ENCODE assay signal across 13 mouse cellular contexts in the genomic region with DNA sequence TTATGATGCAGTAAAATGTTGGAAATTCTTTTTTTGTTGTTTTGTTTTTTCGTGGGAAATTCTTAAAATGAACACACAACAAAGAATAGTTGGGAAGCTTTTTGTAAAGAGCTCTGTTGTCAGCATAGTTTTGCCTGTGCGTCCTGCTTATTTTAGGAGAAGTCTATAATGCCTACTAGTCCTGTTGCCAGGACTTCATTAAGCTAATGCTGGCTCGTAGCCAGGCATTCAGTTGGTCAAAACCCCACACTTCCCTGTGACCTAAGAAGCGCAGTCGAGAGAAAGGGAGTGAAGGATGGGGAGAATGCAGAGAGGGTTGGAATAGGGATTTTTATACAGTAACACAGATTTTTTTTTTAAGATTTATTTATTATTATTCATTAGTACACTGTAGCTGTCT. TPM values are rescaled to one million over a fixed set of nuclear protein-coding genes. Genes with fewer than 3 reads are reported as not detected.
DNase-seq lines count a peak whose midpoint lies in the region; ATAC-seq and TF ChIP-seq lines count a peak whose summit lies in the region.
"Had no signal": no experiment of that assay in that cellular context is flagged by ENCODE, and none has a peak within 500 bp of the region (broad histone marks: within the 10 kb centered on the region; RNA-seq: fewer than 3 reads in every experiment).

No protein-coding gene starts in this region.

- TF ChIP-seq CTCF in lung, postnatal 0 days (IDR thresholded peaks at IDR 0.05): no peak
- no peak for TF ChIP-seq CTCF in brain, embryonic 14.5 days (IDR thresholded peaks at IDR 0.05; ENCODE audit: borderline replicate concordance, extremely low read depth, insufficient read depth, insufficient read length)
- TF ChIP-seq CTCF in forebrain, postnatal 0 days (IDR thresholded peaks at IDR 0.05; ENCODE audit: low read depth): no peak

- DNase-seq in heart, postnatal 4 days: peak; percentile 10
- DNase-seq in heart, adult 9 months (ENCODE audit: low spot score in 2 of 2): no peak
- peak; percentile 16 for DNase-seq in lung, postnatal 0 days (ENCODE audit: low spot score)
- no peak for DNase-seq in lung, postnatal 25 days (ENCODE audit: low spot score)
- peak; percentile 94 for DNase-seq in brain, embryonic 14.5 days (ENCODE audit: low read depth)
- DNase-seq in forebrain, postnatal 0 days: peak; percentile 46
- no peak for DNase-seq in spleen, adult 18-20 months
- DNase-seq: adrenal gland, postnatal 14 days; gastrocnemius, postnatal 36 days; kidney, adult 18-20 months; thymus, adult 18-20 months had no signal

- peaks cover 8% of the 10 kb centered on the region; the same call in 1 of the 2 replicates for H3K4me1 ChIP-seq in lung, postnatal 0 days (ENCODE audit: insufficient read depth, low read depth, low read length)
- H3K4me1 ChIP-seq in forebrain, postnatal 0 days (ENCODE audit: insufficient read depth): no peaks in the 10 kb centered on the region

- TF ChIP-seq POLR2A in brain, embryonic 14.5 days (IDR thresholded peaks at IDR 0.05; ENCODE audit: borderline replicate concordance, extremely low read depth, insufficient read depth, insufficient read length, poor library complexity, severe bottlenecking): no peak

- no peaks in the 10 kb centered on the region for H3K9me3 ChIP-seq in lung, postnatal 0 days (ENCODE audit: low read length)
- no peaks in the 10 kb centered on the region for H3K9me3 ChIP-seq in forebrain, postnatal 0 days (ENCODE audit: low read length)

- H3K9ac ChIP-seq in lung, postnatal 0 days (replicated peaks; ENCODE audit: low read depth): no peak overlapping the region
- H3K9ac ChIP-seq in forebrain, postnatal 0 days: no peak overlapping the region

- no peak for TF ChIP-seq EP300 in lung, postnatal 0 days (IDR thresholded peaks at IDR 0.05)

- no peak overlapping the region for H3K27ac ChIP-seq in lung, postnatal 0 days (ENCODE audit: low read length)
- no peak overlapping the region for H3K27ac ChIP-seq in forebrain, postnatal 0 days (ENCODE audit: low read depth, low read length)

- WGBS in lung, postnatal 0 days: 54% methylated on average over 5 of the region's 5 CpGs
- WGBS in forebrain, postnatal 0 days: 18% methylated on average over 5 of the region's 5 CpGs

- H3K36me3 ChIP-seq in lung, postnatal 0 days (ENCODE audit: insufficient read depth, low read length): no peaks in the 10 kb centered on the region; the same call in 1 of the 2 replicates
- H3K36me3 ChIP-seq in forebrain, postnatal 0 days (ENCODE audit: insufficient read depth): no peaks in the 10 kb centered on the region

- H3K27me3 ChIP-seq in lung, postnatal 0 days (replicated peaks; ENCODE audit: insufficient read depth, low read length): no peaks in the 10 kb centered on the region
- no peaks in the 10 kb centered on the region for H3K27me3 ChIP-seq in forebrain, postnatal 0 days (ENCODE audit: insufficient read depth, low read length)

- H3K4me3 ChIP-seq in lung, postnatal 0 days (ENCODE audit: low read depth, low read length): no peak overlapping the region
- no peak overlapping the region for H3K4me3 ChIP-seq in forebrain, postnatal 0 days (ENCODE audit: low read depth, low read length)

- H3K4me2 ChIP-seq in lung, postnatal 0 days (replicated peaks; ENCODE audit: low read depth, low read length): no peak overlapping the region
- H3K4me2 ChIP-seq in forebrain, postnatal 0 days (ENCODE audit: low read depth): no peak overlapping the region
- H3K4me2 ChIP-seq: liver, embryonic 11.5 days had no signal

- no peak for ATAC-seq in lung, postnatal 0 days
- no peak for ATAC-seq in forebrain, postnatal 0 days
- ATAC-seq: CD4-positive, CD25-positive, alpha-beta regulatory T cell, adult 4 months had no signal

RNA-seq across cellular contexts. Expression of gene Bmpr2, which starts 26.5 kb away (rescaled TPM):
- 10 to 100 TPM; 53.1 TPM for total RNA-seq in heart, postnatal 4 days (2021)
- polyA plus RNA-seq in lung, postnatal 0 days (2015; fragmentation: Nextera tagmentation; extraction: Ambion mirVana): 17.9 and 22.2 TPM in 2 replicates
- 20.1 and 26.8 TPM in 2 replicates for polyA plus RNA-seq in brain, embryonic 14.5 days (2012; rRNA removed)
- total RNA-seq in forebrain, postnatal 0 days (2014; rRNA removed): 59.8 and 71.4 TPM in 2 replicates
- polyA plus RNA-seq in forebrain, postnatal 0 days (2015; fragmentation: Nextera tagmentation; extraction: Ambion mirVana): 5.5 and 8.9 TPM in 2 replicates

Comparison
In these comparisons a context has a peak if more than half of its experiments do, and no peak if none do; other contexts are left out.
1. DNase-seq: peak in heart, postnatal 4 days (single experiment), lung, postnatal 0 days (single experiment), brain, embryonic 14.5 days (single experiment) and forebrain, postnatal 0 days (single experiment); none in heart, adult 9 months (0 of 2), lung, postnatal 25 days (single experiment) and spleen, adult 18-20 months (0 of 2).